Mouse (Mus musculus) liver, postnatal 0 days (tissue): Measurements from ENCODE around the gene Rhoj. TPM values are rescaled to one million over a fixed set of nuclear protein-coding genes. Genes with fewer than 3 reads are reported as not detected.

ENCODE experiments used
- ATAC-seq: fragments of 200-750 bp; cut with Nextera tagmentation; 2 replicates; pipeline ENCODE4 v1.8.0; 2017; ENCODE audit warnings: mild to moderate bottlenecking, moderate library complexity
- DNase-seq: peaks from one replicate; pipeline ENCODE4 v3.0.0-alpha.2; 2016
- H3K27ac ChIP-seq: fragments of 300-500 bp; sonication (generic); 2 replicates; pipeline ENCODE4 v1.5.1; 2014; ENCODE audit warnings: antibody characterized with exemption, moderate library complexity, mild to moderate bottlenecking, low read depth
- H3K27me3 ChIP-seq: fragments of 300-500 bp; sonication (generic); 2 replicates; pipeline ENCODE4 v1.6.1; 2014; ENCODE audit warnings: low read length, control low read depth, mixed read lengths; ENCODE audit not compliant: insufficient read depth
- H3K36me3 ChIP-seq: fragments of 300-500 bp; sonication (generic); replicated peaks from 2 replicates; pipeline ENCODE4 v1.6.1; 2014; ENCODE audit warnings: mild to moderate bottlenecking, control low read depth, low read length, moderate library complexity, mixed read lengths; ENCODE audit not compliant: insufficient read depth
- H3K4me1 ChIP-seq: fragments of 300-500 bp; sonication (generic); 2 replicates; pipeline ENCODE4 v1.6.1; 2014; ENCODE audit warnings: antibody characterized with exemption, mild to moderate bottlenecking, control low read depth; ENCODE audit not compliant: insufficient read depth
- H3K4me2 ChIP-seq: fragments of 300-500 bp; sonication (generic); 2 replicates; pipeline ENCODE4 v1.6.1; 2014; ENCODE audit warnings: low read depth, mild to moderate bottlenecking, low read length, moderate library complexity, mixed read lengths
- H3K4me3 ChIP-seq: fragments of 300-500 bp; sonication (generic); 2 replicates; pipeline ENCODE4 v1.5.1; 2014; ENCODE audit warnings: low read depth, low read length
- H3K9ac ChIP-seq: fragments of 300-500 bp; sonication (generic); replicated peaks from 2 replicates; pipeline ENCODE4 v1.6.1; 2014; ENCODE audit warnings: mild to moderate bottlenecking, moderate library complexity
- H3K9me3 ChIP-seq: fragments of 300-500 bp; sonication (generic); 2 replicates; pipeline ENCODE4 v1.6.1; 2016; ENCODE audit warnings: mild to moderate bottlenecking, control low read depth, low read length, mixed read lengths
- CTCF ChIP-seq: sonication (generic); IDR thresholded peaks from 2 replicates; pipeline ENCODE4 v1.5.1; 2016; ENCODE audit warnings: antibody characterized with exemption, low read depth
- EP300 ChIP-seq: IDR thresholded peaks from 2 replicates; pipeline ENCODE4 v1.6.1; 2016; ENCODE audit warnings: antibody characterized with exemption, low read depth, mild to moderate bottlenecking
- WGBS: fragments of 180-500 bp; shearing (Covaris S2); extraction: QIAGEN DNeasy Blood & Tissue Kit; methylation state at CpG from one replicate; pipeline ENCODE4 v1.1.7; 2014; ENCODE audit not compliant: insufficient replicate concordance; 5-methylcytosine and 5-hydroxymethylcytosine counted together
- polyA plus RNA-seq: library from polyadenylated mRNA; unstranded; fragments of >200 nt; fragmentation: Nextera tagmentation; extraction: Ambion mirVana; gene quantifications from 2 replicates; pipeline ENCODE4 v1.2.1, GENCODE M21; 2015

The Rhoj gene
- polyA plus RNA-seq, 1 experiment from 2014 or later = 6.8 TPM

DNA sequence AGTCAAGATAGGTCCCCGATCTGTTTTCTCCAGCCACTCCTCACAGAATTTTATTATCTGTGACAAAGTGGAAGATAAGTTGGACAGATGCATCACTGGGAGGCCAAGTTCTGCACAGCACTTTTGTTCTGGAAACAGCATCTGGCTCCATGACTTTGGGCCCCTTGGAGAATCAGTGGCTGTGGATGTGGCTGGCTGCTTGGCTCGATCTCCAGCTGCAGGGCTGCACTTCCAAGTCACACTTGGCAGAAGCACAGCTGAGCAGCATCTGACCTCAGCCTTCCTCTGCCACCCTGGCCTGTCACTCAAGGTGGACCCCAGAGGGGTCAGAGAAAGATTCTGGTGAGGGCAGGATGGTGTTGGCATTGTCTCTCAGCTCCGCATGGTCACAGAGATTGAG, 22.0 kb upstream of the Rhoj start:
- ATAC-seq (no peak), DNase-seq (no peak)
- Histone ChIP-seq H3K4me3 (no peak overlapping the region), H3K9ac (no peak overlapping the region), H3K27ac (no peak overlapping the region), H3K36me3 (no peaks in the 10 kb centered on the region), H3K4me2 (no peak overlapping the region), H3K9me3 (no peaks in the 10 kb centered on the region), H3K4me1 (peaks cover 9% of the 10 kb centered on the region), H3K27me3 (no peaks in the 10 kb centered on the region)
- no peak for TF ChIP-seq EP300
- TF ChIP-seq CTCF = no peak
- 68% methylated on average over 3 of the region's 3 CpGs for WGBS

DNA sequence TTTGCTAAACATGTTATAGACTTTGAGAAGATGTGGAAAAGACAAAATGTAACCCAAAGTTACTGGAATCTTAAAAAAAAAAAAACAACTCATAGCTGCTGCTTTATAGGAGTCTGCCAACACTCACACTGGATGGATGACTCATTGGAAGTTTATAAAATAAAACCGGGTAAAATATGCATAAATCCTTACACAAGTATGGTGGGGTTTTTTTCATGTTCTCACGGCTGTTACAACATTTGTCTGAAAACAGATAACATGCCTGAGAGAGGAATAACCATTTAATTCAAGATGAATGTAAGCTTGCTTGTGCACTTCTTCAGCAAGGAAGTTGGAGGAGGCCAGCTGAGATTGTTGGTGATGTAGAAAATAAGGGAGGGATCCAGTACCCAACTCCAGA, 17.6 kb upstream of the Rhoj start:
- TF ChIP-seq EP300 (no peak), CTCF (no peak)
- Histone ChIP-seq H3K36me3 (no peaks in the 10 kb centered on the region), H3K9me3 (no peaks in the 10 kb centered on the region), H3K27ac (no peak overlapping the region), H3K4me3 (no peak overlapping the region), H3K9ac (no peak overlapping the region), H3K4me1 (no peaks in the 10 kb centered on the region), H3K27me3 (no peaks in the 10 kb centered on the region), H3K4me2 (no peak overlapping the region)
- whole genome bisulfite sequencing = 68% methylated on average over 2 of the region's 2 CpGs
- ATAC-seq = no peak
- DNase-seq = no peak

DNA sequence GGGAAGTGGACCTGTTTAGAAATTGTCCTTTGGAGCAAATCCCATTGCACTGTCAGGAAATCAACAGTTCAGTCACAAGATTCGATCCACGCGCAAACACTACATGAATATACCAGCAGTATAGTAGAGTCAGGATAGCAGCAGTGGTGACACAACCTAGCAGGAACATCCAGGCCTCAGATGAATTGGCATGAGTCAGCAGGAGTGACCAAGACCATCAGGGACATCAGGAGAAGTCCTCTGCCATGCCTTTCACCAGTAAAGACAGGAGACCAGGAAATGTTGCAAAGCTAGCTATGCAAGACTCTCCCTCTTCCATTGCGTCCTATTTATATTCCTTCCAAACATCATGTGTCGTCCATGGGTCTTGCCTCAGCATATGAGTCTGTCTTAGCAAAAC, 16.6 kb upstream of the Rhoj start:
- H3K9ac ChIP-seq = no peak overlapping the region
- H3K4me3 ChIP-seq = no peak overlapping the region
- H3K4me1 ChIP-seq = no peaks in the 10 kb centered on the region
- no peaks in the 10 kb centered on the region for H3K27me3 ChIP-seq
- H3K9me3 ChIP-seq = no peaks in the 10 kb centered on the region
- no peak for DNase-seq
- H3K27ac ChIP-seq = no peak overlapping the region
- TF ChIP-seq CTCF (no peak), EP300 (no peak)
- no peaks in the 10 kb centered on the region for H3K36me3 ChIP-seq
- no peak overlapping the region for H3K4me2 ChIP-seq
- no peak for ATAC-seq
- 78% methylated on average over 5 of the region's 5 CpGs for WGBS

DNA sequence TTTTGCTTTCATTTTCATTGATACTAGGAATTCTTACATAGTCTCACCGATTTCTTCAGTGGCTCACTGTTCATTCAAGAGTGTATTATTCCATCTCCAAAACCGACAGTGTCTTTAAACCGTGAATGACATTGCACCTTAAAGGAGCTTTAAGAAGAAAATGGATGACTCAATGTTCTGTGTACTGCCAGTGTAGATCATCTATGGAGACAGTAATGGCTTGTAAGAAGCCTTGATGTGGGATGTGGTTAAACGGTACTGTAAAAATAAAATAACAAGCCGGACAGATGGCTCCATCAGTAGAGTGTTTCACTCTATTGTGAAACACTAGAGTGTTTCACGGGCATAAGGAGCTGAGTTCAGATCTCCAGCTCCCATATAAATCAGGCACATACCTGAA, 15.2 kb upstream of the Rhoj start:
- ATAC-seq (no peak), DNase-seq (no peak)
- TF ChIP-seq CTCF (no peak), EP300 (no peak)
- H3K4me3 ChIP-seq = no peak overlapping the region
- 68% methylated on average over 6 of the region's 6 CpGs for WGBS
- no peaks in the 10 kb centered on the region for H3K36me3 ChIP-seq
- H3K9me3 ChIP-seq = no peaks in the 10 kb centered on the region
- no peak overlapping the region for H3K4me2 ChIP-seq
- no peak overlapping the region for H3K27ac ChIP-seq
- H3K27me3 ChIP-seq = no peaks in the 10 kb centered on the region
- H3K4me1 ChIP-seq = no peaks in the 10 kb centered on the region
- no peak overlapping the region for H3K9ac ChIP-seq

DNA sequence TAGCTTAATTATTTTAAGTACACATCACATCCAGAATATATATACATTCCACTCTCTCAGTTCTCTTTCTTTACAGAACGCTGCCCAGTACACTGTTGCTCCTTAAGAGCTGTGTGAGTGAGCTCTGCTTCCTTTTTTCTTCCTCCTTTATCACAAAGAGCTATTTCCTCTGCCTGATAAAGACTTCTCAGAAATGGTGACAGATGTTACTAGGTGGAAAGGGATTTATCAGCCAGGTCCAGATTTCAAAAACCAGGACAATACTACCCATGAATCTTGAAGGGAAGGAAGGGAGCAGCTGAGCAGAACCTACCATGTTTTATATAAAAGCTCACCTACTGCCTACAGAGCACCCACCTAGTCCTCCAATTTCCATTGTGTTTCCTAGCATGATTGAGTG, 8.3 kb upstream of the Rhoj start:
- TF ChIP-seq EP300 (no peak), CTCF (no peak)
- Histone ChIP-seq H3K9ac (no peak overlapping the region), H3K4me1 (no peaks in the 10 kb centered on the region), H3K4me2 (no peak overlapping the region), H3K27me3 (no peaks in the 10 kb centered on the region), H3K27ac (no peak overlapping the region), H3K36me3 (no peaks in the 10 kb centered on the region), H3K4me3 (no peak overlapping the region), H3K9me3 (no peaks in the 10 kb centered on the region)
- ATAC-seq (no peak), DNase-seq (no peak)
- WGBS = 25% methylated on average over 1 of the region's 1 CpGs

DNA sequence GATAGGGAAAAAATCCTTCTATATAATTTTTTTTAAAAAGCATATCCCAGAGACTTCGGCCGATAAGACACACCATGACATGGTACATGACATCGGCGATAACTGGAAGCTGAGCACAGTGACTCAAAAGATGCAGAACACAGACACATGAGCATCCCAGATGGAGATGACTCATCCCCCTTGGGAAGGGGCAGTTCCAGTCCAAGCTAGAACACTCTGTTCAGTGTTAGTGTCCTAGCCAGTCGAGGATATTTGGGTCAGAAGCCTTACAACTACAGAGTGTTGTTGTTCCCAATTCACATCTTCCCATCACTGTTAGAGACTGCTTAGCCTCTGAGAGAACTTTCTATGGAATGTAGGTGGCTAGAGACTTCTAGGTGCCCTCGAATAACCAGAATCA, 4.0 kb upstream of the Rhoj start:
- Histone ChIP-seq H3K36me3 (no peaks in the 10 kb centered on the region), H3K4me3 (no peak overlapping the region), H3K27ac (no peak overlapping the region), H3K9ac (no peak overlapping the region), H3K4me1 (peaks cover 9% of the 10 kb centered on the region; the same call in 1 of the 2 replicates), H3K9me3 (no peaks in the 10 kb centered on the region), H3K27me3 (peaks cover 11% of the 10 kb centered on the region; the same call in 1 of the 2 replicates), H3K4me2 (no peak overlapping the region)
- TF ChIP-seq CTCF (no peak), EP300 (no peak)
- 78% methylated on average over 6 of the region's 6 CpGs for WGBS
- ATAC-seq (no peak), DNase-seq (no peak)

DNA sequence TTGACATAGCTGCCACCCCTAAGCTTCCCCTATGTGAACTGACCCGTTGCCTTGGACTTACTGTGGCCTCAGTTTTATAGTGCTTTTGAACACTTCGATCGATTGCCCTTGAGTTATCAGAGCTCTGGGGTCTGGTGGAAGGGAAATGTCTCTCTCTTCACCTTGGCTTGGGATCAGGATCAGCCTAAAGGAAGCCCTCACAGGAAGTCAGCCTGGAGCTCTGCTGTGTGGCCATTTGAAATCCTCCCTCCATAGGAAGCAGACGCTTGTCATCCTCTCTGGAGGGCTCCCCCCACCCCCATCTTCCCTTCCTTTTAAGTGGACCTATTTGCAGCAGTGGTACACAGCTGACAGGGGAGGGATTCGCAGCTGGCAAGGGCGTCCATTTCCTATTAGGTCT, 1.6 kb downstream of the Rhoj start:
- no peak overlapping the region; the same call in 1 of the 2 replicates for H3K9ac ChIP-seq
- ATAC-seq (0 out of 2 replicates have a peak, but pooled peaks have one; percentile 24), DNase-seq (peak; percentile 17)

More for the DNA sequence above, 1.6 kb downstream of the Rhoj start:
- H3K4me1 ChIP-seq = peaks cover 9% of the 10 kb centered on the region; the same call in 1 of the 2 replicates
- H3K4me3 ChIP-seq = no peak overlapping the region
- H3K9me3 ChIP-seq = no peaks in the 10 kb centered on the region
- H3K27ac ChIP-seq = 0 out of 2 replicates have a peak overlapping the region, but pooled peaks have one; percentile 29
- H3K4me2 ChIP-seq = peak overlapping the region; percentile 71; the same call in 1 of the 2 replicates
- peaks cover 13% of the 10 kb centered on the region; the same call in 1 of the 2 replicates for H3K27me3 ChIP-seq
- no peaks in the 10 kb centered on the region for H3K36me3 ChIP-seq
- TF ChIP-seq CTCF = no peak
- no peak for TF ChIP-seq EP300
- 30% methylated on average over 6 of the region's 6 CpGs for WGBS
